Mouse (Mus musculus): ENCODE data around the gene Gm17542. TPM values are rescaled to one million over a fixed set of nuclear protein-coding genes. Genes with fewer than 3 reads are reported as not detected.
"Not testable (repeated sequence)": the region's sequence is repeated elsewhere in the genome, so short reads cannot be mapped to it uniquely, and the experiment has no call there.

The Gm17542 gene
- polyA plus RNA-seq (2012; rRNA removed): not detected in 2 replicates

- H3K4me1 ChIP-seq (ENCODE audit: control insufficient read depth, insufficient read depth, low read length); H3K36me3 ChIP-seq (ENCODE audit: control insufficient read depth, insufficient read depth, low read length); H3K27me3 ChIP-seq (ENCODE audit: control insufficient read depth, insufficient read depth, low read length); H3K4me3 ChIP-seq (ENCODE audit: control insufficient read depth, low read depth, low read length); H3K27ac ChIP-seq (ENCODE audit: control insufficient read depth, insufficient read depth, low read depth, low read length): not testable (repeated sequence)
These were observed at the start of gene Gm17542 for GRCm38 (mm10) chr10:58718110-58718509. Gene Gm17542 (minus strand): TSS chr10:58718210.

- no peaks in the 10 kb centered on the region for H3K4me1 ChIP-seq (ENCODE audit: control insufficient read depth, insufficient read depth, low read length)
- H3K27me3 ChIP-seq (ENCODE audit: control insufficient read depth, insufficient read depth, low read length): no peaks in the 10 kb centered on the region
- no peak overlapping the region for H3K27ac ChIP-seq (ENCODE audit: control insufficient read depth, insufficient read depth, low read depth, low read length)
- H3K36me3 ChIP-seq (ENCODE audit: control insufficient read depth, insufficient read depth, low read length): no peaks in the 10 kb centered on the region
- TF ChIP-seq POLR2A (IDR thresholded peaks at IDR 0.05; ENCODE audit: control insufficient read depth, low read depth, low read length) (no peak), CTCF (IDR thresholded peaks at IDR 0.05; ENCODE audit: control insufficient read depth, insufficient read depth, insufficient replicate concordance, low read depth, low read length) (no peak)
- no peak overlapping the region for H3K4me3 ChIP-seq (ENCODE audit: control insufficient read depth, low read depth, low read length)
These were observed 21.8 kb upstream of the Gm17542 start for GRCm38 (mm10) chr10:58739779-58740178.

GRCm38 (mm10) chr10:58738152-58738551 is 20.1 kb upstream of the Gm17542 start:
- Histone ChIP-seq H3K4me3 (ENCODE audit: control insufficient read depth, low read depth, low read length) (no peak overlapping the region), H3K36me3 (ENCODE audit: control insufficient read depth, insufficient read depth, low read length) (no peaks in the 10 kb centered on the region), H3K27me3 (ENCODE audit: control insufficient read depth, insufficient read depth, low read length) (no peaks in the 10 kb centered on the region), H3K4me1 (ENCODE audit: control insufficient read depth, insufficient read depth, low read length) (no peaks in the 10 kb centered on the region), H3K27ac (ENCODE audit: control insufficient read depth, insufficient read depth, low read depth, low read length) (no peak overlapping the region)
- TF ChIP-seq POLR2A (IDR thresholded peaks at IDR 0.05; ENCODE audit: control insufficient read depth, low read depth, low read length) (no peak), CTCF (IDR thresholded peaks at IDR 0.05; ENCODE audit: control insufficient read depth, insufficient read depth, insufficient replicate concordance, low read depth, low read length) (no peak)

GRCm38 (mm10) chr10:58714789-58715148 is 3.2 kb downstream of the Gm17542 start:
- H3K27ac ChIP-seq (ENCODE audit: control insufficient read depth, insufficient read depth, low read depth, low read length): no peak overlapping the region
- H3K36me3 ChIP-seq (ENCODE audit: control insufficient read depth, insufficient read depth, low read length): no peaks in the 10 kb centered on the region
- H3K4me1 ChIP-seq (ENCODE audit: control insufficient read depth, insufficient read depth, low read length): no peaks in the 10 kb centered on the region; the same call in 1 of the 2 replicates
- TF ChIP-seq CTCF (IDR thresholded peaks at IDR 0.05; ENCODE audit: control insufficient read depth, insufficient read depth, insufficient replicate concordance, low read depth, low read length) (no peak), POLR2A (IDR thresholded peaks at IDR 0.05; ENCODE audit: control insufficient read depth, low read depth, low read length) (no peak)
- H3K4me3 ChIP-seq (ENCODE audit: control insufficient read depth, low read depth, low read length): no peak overlapping the region
- no peaks in the 10 kb centered on the region for H3K27me3 ChIP-seq (ENCODE audit: control insufficient read depth, insufficient read depth, low read length)

- no peak overlapping the region for H3K4me3 ChIP-seq (ENCODE audit: control insufficient read depth, low read depth, low read length)
- TF ChIP-seq POLR2A (IDR thresholded peaks at IDR 0.05; ENCODE audit: control insufficient read depth, low read depth, low read length) (no peak), CTCF (IDR thresholded peaks at IDR 0.05; ENCODE audit: control insufficient read depth, insufficient read depth, insufficient replicate concordance, low read depth, low read length) (no peak)
- no peaks in the 10 kb centered on the region for H3K27me3 ChIP-seq (ENCODE audit: control insufficient read depth, insufficient read depth, low read length)
- H3K36me3 ChIP-seq (ENCODE audit: control insufficient read depth, insufficient read depth, low read length): no peaks in the 10 kb centered on the region
- no peak overlapping the region for H3K27ac ChIP-seq (ENCODE audit: control insufficient read depth, insufficient read depth, low read depth, low read length)
- no peaks in the 10 kb centered on the region; the same call in 1 of the 2 replicates for H3K4me1 ChIP-seq (ENCODE audit: control insufficient read depth, insufficient read depth, low read length)
These were observed 3.9 kb downstream of the Gm17542 start for GRCm38 (mm10) chr10:58713855-58714788.

- no peaks in the 10 kb centered on the region for H3K27me3 ChIP-seq (ENCODE audit: control insufficient read depth, insufficient read depth, low read length)
- H3K4me1 ChIP-seq (ENCODE audit: control insufficient read depth, insufficient read depth, low read length): no peaks in the 10 kb centered on the region; the same call in 1 of the 2 replicates
- H3K4me3 ChIP-seq (ENCODE audit: control insufficient read depth, low read depth, low read length): no peak overlapping the region
- no peaks in the 10 kb centered on the region for H3K36me3 ChIP-seq (ENCODE audit: control insufficient read depth, insufficient read depth, low read length)
- no peak overlapping the region for H3K27ac ChIP-seq (ENCODE audit: control insufficient read depth, insufficient read depth, low read depth, low read length)
- no peak for TF ChIP-seq CTCF (IDR thresholded peaks at IDR 0.05; ENCODE audit: control insufficient read depth, insufficient read depth, insufficient replicate concordance, low read depth, low read length)
- no peak for TF ChIP-seq POLR2A (IDR thresholded peaks at IDR 0.05; ENCODE audit: control insufficient read depth, low read depth, low read length)
These were observed 4.8 kb downstream of the Gm17542 start for GRCm38 (mm10) chr10:58713225-58713624.

- TF ChIP-seq CTCF (IDR thresholded peaks at IDR 0.05; ENCODE audit: control insufficient read depth, insufficient read depth, insufficient replicate concordance, low read depth, low read length) (no peak), POLR2A (IDR thresholded peaks at IDR 0.05; ENCODE audit: control insufficient read depth, low read depth, low read length) (no peak)
- Histone ChIP-seq H3K4me1 (ENCODE audit: control insufficient read depth, insufficient read depth, low read length) (no peaks in the 10 kb centered on the region), H3K4me3 (ENCODE audit: control insufficient read depth, low read depth, low read length) (no peak overlapping the region), H3K27ac (ENCODE audit: control insufficient read depth, insufficient read depth, low read depth, low read length) (no peak overlapping the region), H3K27me3 (ENCODE audit: control insufficient read depth, insufficient read depth, low read length) (no peaks in the 10 kb centered on the region), H3K36me3 (ENCODE audit: control insufficient read depth, insufficient read depth, low read length) (no peaks in the 10 kb centered on the region)
These were observed 9.0 kb downstream of the Gm17542 start for GRCm38 (mm10) chr10:58709021-58709420.
